In genomic region chr7:126181487-126181886, GRCm38 (mm10) we compare ENCODE assay signal across 12 mouse cellular contexts. TPM values are rescaled to one million over a fixed set of nuclear protein-coding genes. Genes with fewer than 3 reads are reported as not detected.
DNase-seq lines count a peak whose midpoint lies in the region; ATAC-seq lines count a peak whose summit lies in the region.
"Had no signal": no experiment of that assay in that cellular context is flagged by ENCODE, and none has a peak within 500 bp of the region (broad histone marks: within the 10 kb centered on the region; RNA-seq: fewer than 3 reads in every experiment).

No protein-coding gene starts in this region.

- no peaks in the 10 kb centered on the region for H3K36me3 ChIP-seq in neural tube, embryonic 13.5 days
- H3K36me3 ChIP-seq in macrophage (ENCODE audit: inconsistent target): no peaks in the 10 kb centered on the region
- H3K36me3 ChIP-seq: limb, embryonic 15.5 days; midbrain, embryonic 10.5 days had no signal

- no peak for ATAC-seq in neural tube, embryonic 13.5 days (ENCODE audit: low read depth)

- H3K9ac ChIP-seq in neural tube, embryonic 13.5 days: no peak overlapping the region
- H3K9ac ChIP-seq: limb, embryonic 15.5 days had no signal

- H3K79me2 ChIP-seq in macrophage (ENCODE audit: inconsistent target): peaks cover 99% of the 10 kb centered on the region

- H3K27ac ChIP-seq in neural tube, embryonic 13.5 days (replicated peaks): 0 out of 2 replicates have a peak overlapping the region, but pooled peaks have one; percentile 28
- H3K27ac ChIP-seq in brown adipose tissue, adult 24 weeks (replicated peaks; ENCODE audit: low read depth, low read length): 0 out of 2 replicates have a peak overlapping the region, but pooled peaks have one; percentile 12
- peak overlapping the region; percentile 31 for H3K27ac ChIP-seq in macrophage
- H3K27ac ChIP-seq: limb, embryonic 15.5 days; midbrain, embryonic 10.5 days; stomach, postnatal 0 days had no signal

- no peaks in the 10 kb centered on the region for H3K9me3 ChIP-seq in neural tube, embryonic 13.5 days
- H3K9me3 ChIP-seq: limb, embryonic 15.5 days; midbrain, embryonic 10.5 days had no signal

- peak; percentile 72 for DNase-seq in heart, adult 11 months
- no peak for DNase-seq in heart, postnatal 25 days (ENCODE audit: low spot score)
- DNase-seq in neural tube, embryonic 10.5 days (ENCODE audit: extremely low spot score, low spot score): no peak
- no peak for DNase-seq in frontal cortex, postnatal 36 days (ENCODE audit: low spot score in 2 of 2)
- no peak for DNase-seq in T-cell, adult 2 months (ENCODE audit: low spot score)
- DNase-seq: right cerebral cortex, adult 18-20 months had no signal

- no peak overlapping the region for H3K4me2 ChIP-seq in neural tube, embryonic 13.5 days
- H3K4me2 ChIP-seq: limb, embryonic 15.5 days had no signal

- H3K4me1 ChIP-seq in neural tube, embryonic 13.5 days (replicated peaks): peaks cover 41% of the 10 kb centered on the region
- H3K4me1 ChIP-seq in brown adipose tissue, adult 24 weeks (ENCODE audit: control insufficient read depth, insufficient read depth, insufficient read length, low read length): peaks cover 31% of the 10 kb centered on the region

- H3K27me3 ChIP-seq in neural tube, embryonic 13.5 days: no peaks in the 10 kb centered on the region
- H3K27me3 ChIP-seq: limb, embryonic 15.5 days had no signal

- no peak overlapping the region for H3K4me3 ChIP-seq in neural tube, embryonic 13.5 days
- no peak overlapping the region for H3K4me3 ChIP-seq in brown adipose tissue, adult 24 weeks (ENCODE audit: insufficient read depth, low read depth, low read length)
- H3K4me3 ChIP-seq in macrophage (ENCODE audit: inconsistent target): no peak overlapping the region
- H3K4me3 ChIP-seq: limb, embryonic 15.5 days; midbrain, embryonic 10.5 days had no signal

- intact Hi-C loops in heart, postnatal 25 days (cut with DNase I): no loop called here

RNA-seq across cellular contexts. Expression of gene Xpo6, which starts 18.8 kb away (rescaled TPM):
- 10 to 100 TPM; 19.2 to 23.7 TPM for total RNA-seq in heart, postnatal 25 days (2021)
- 47.8 and 54.7 TPM in 2 replicates for polyA plus RNA-seq in neural tube, embryonic 13.5 days (2015; fragmentation: Nextera tagmentation; extraction: Ambion mirVana)
- 19.7 and 25.2 TPM in 2 replicates for polyA plus RNA-seq in brown adipose tissue, adult 24 weeks (2012; ENCODE audit: insufficient read depth, insufficient read length, missing spikeins)
- 100 to 1,000 TPM; 128 to 306 (median 203) TPM for total RNA-seq in macrophage (2018; cell fraction: chromatin; rRNA removed)
- total RNA-seq in macrophage (2018; cell fraction: cytosol; rRNA removed): 100 to 1,000 TPM in 1 of 26 experiments, 10 to 100 TPM in 25; 56.9 to 101 (median 70.0) TPM
- 100 to 1,000 TPM in 25 of 26 experiments, 10 to 100 TPM in 1; 99.8 to 208 (median 153) TPM for total RNA-seq in macrophage (2018; cell fraction: nucleus; rRNA removed)
- 63.8 to 102 TPM (median 64.5 TPM) in 3 replicates for polyA plus RNA-seq in macrophage (2018)
